Mouse (Mus musculus) myocyte (in vitro differentiated cells): ENCODE results near the gene Dennd5a.

ENCODE experiments used
- CEBPB ChIP-seq: IDR thresholded peaks from 2 replicates; pipeline ENCODE4 v1.6.1; 2011; ENCODE audit warnings: mild to moderate bottlenecking, moderate library complexity; ENCODE audit not compliant: poor library complexity, insufficient read depth, severe bottlenecking
- E2F4 ChIP-seq: IDR thresholded peaks from one replicate; pipeline ENCODE4 v1.6.1; 2011; ENCODE audit warnings: mild to moderate bottlenecking, control low read depth, moderate library complexity; ENCODE audit not compliant: insufficient read depth
- MAX ChIP-seq: IDR thresholded peaks from one replicate; pipeline ENCODE4 v1.6.1; 2011; ENCODE audit warnings: low read depth, mild to moderate bottlenecking, control low read depth
- POLR2A ChIP-seq: IDR thresholded peaks from one replicate; pipeline ENCODE4 v1.6.1; 2011; ENCODE audit warnings: low read depth, mild to moderate bottlenecking, control low read depth, moderate library complexity; ENCODE audit not compliant: insufficient read length
- TCF12 ChIP-seq: IDR thresholded peaks from one replicate; pipeline ENCODE4 v1.6.1; 2011; ENCODE audit warnings: mild to moderate bottlenecking, control low read depth; ENCODE audit not compliant: poor library complexity, insufficient read depth, severe bottlenecking
- USF1 ChIP-seq: IDR thresholded peaks from one replicate; pipeline ENCODE4 v1.6.1; 2011; ENCODE audit warnings: low read depth, mild to moderate bottlenecking, control low read depth, moderate library complexity

DNA sequence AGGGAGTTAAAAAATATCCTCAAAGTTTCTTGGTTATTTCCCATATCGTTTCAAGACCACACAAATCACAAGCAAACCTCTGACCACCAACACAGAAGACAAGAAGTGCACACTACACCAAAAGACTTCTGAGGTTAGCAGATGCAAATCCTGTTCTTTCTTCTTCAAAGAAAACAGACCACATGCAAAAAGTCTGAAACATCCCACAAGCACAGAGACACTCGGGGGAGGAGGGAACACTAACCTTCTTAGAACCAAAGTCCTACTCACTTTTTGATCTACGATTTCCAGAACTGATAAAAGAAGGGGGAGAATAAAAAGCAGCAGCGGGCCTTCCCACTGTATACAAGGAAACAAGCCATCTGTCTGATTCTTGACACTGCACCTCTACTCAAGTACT is 9.0 kb downstream of the Dennd5a start:
- TF ChIP-seq MAX (no peak), CEBPB (no peak), POLR2A (no peak), USF1 (no peak), E2F4 (no peak), TCF12 (no peak)
